In genomic region chr15:5513146-5513545, GRCm38 (mm10) we compare ENCODE assay signal across 11 mouse cellular contexts.
DNase-seq lines count a peak whose midpoint lies in the region; ATAC-seq and TF ChIP-seq lines count a peak whose summit lies in the region.
"Had no signal": no experiment of that assay in that cellular context is flagged by ENCODE, and none has a peak within 500 bp of the region (broad histone marks: within the 10 kb centered on the region; RNA-seq: fewer than 3 reads in every experiment).

No protein-coding gene starts in this region.

- no peak overlapping the region for H3K4me2 ChIP-seq in limb, embryonic 11.5 days (ENCODE audit: low read depth, severe bottlenecking)
- H3K4me2 ChIP-seq in limb, embryonic 14.5 days (replicated peaks; ENCODE audit: low read depth, low read length, severe bottlenecking) = no peak overlapping the region
- H3K4me2 ChIP-seq in liver, embryonic 11.5 days = no peak overlapping the region
- H3K4me2 ChIP-seq: neural tube, embryonic 15.5 days had no signal

- no peaks in the 10 kb centered on the region for H3K27me3 ChIP-seq in limb, embryonic 11.5 days (ENCODE audit: control insufficient read depth, insufficient read depth, low read length)
- H3K27me3 ChIP-seq in limb, embryonic 10.5 days (ENCODE audit: low read depth, poor library complexity, severe bottlenecking) = no peaks in the 10 kb centered on the region
- no peaks in the 10 kb centered on the region for H3K27me3 ChIP-seq in limb, embryonic 14.5 days (ENCODE audit: control insufficient read depth, insufficient read depth, low read length)
- H3K27me3 ChIP-seq in liver, embryonic 11.5 days (replicated peaks; ENCODE audit: control insufficient read depth, insufficient read depth, low read length) = no peaks in the 10 kb centered on the region
- H3K27me3 ChIP-seq: neural tube, embryonic 15.5 days had no signal

- no peak overlapping the region for H3K4me3 ChIP-seq in limb, embryonic 11.5 days (ENCODE audit: low read depth, low read length)
- no peak overlapping the region for H3K4me3 ChIP-seq in limb, embryonic 10.5 days
- no peak overlapping the region for H3K4me3 ChIP-seq in limb, embryonic 14.5 days (replicated peaks; ENCODE audit: low read length)
- no peak overlapping the region for H3K4me3 ChIP-seq in liver, embryonic 11.5 days (ENCODE audit: low read depth, low read length)
- H3K4me3 ChIP-seq: neural tube, embryonic 15.5 days had no signal

- 54% methylated on average over 4 of the region's 4 CpGs for WGBS in limb, embryonic 11.5 days
- 70% methylated on average over 4 of the region's 4 CpGs for WGBS in limb, embryonic 10.5 days
- 43% methylated on average over 4 of the region's 4 CpGs for WGBS in limb, embryonic 14.5 days
- 56% methylated on average over 4 of the region's 4 CpGs for WGBS in liver, embryonic 11.5 days

- no peak overlapping the region for H3K9ac ChIP-seq in limb, embryonic 11.5 days (ENCODE audit: low read length)
- H3K9ac ChIP-seq in limb, embryonic 14.5 days (ENCODE audit: low read depth, low read length, severe bottlenecking) = no peak overlapping the region
- H3K9ac ChIP-seq in liver, embryonic 11.5 days (ENCODE audit: low read depth, low read length) = no peak overlapping the region
- H3K9ac ChIP-seq: neural tube, embryonic 15.5 days had no signal

- DNase-seq in limb, embryonic 11.5 days (ENCODE audit: low spot score) = peak; percentile 28
- DNase-seq in limb, embryonic 10.5 days (ENCODE audit: low spot score) = no peak
- peak; percentile 20 for DNase-seq in forelimb bud, embryonic 11.5 days (ENCODE audit: low read depth, low spot score)
- DNase-seq in limb, embryonic 14.5 days (ENCODE audit: low spot score) = peak; percentile 42
- DNase-seq in thymus, postnatal 14 days = peak; percentile 63
- DNase-seq in liver, embryonic 11.5 days (ENCODE audit: low spot score) = no peak
- no peak for DNase-seq in layer of hippocampus, postnatal 36 days
- DNase-seq: heart, postnatal 4 days; kidney, postnatal 14 days; left cerebral cortex, postnatal 4 days had no signal

- H3K36me3 ChIP-seq in limb, embryonic 11.5 days (ENCODE audit: control insufficient read depth, insufficient read depth, low read length) = no peaks in the 10 kb centered on the region
- no peaks in the 10 kb centered on the region for H3K36me3 ChIP-seq in limb, embryonic 10.5 days
- no peaks in the 10 kb centered on the region for H3K36me3 ChIP-seq in limb, embryonic 14.5 days (ENCODE audit: control insufficient read depth, insufficient read depth, low read length)
- no peaks in the 10 kb centered on the region for H3K36me3 ChIP-seq in liver, embryonic 11.5 days (ENCODE audit: control insufficient read depth, insufficient read depth, low read length)
- H3K36me3 ChIP-seq: neural tube, embryonic 15.5 days had no signal

- ATAC-seq in limb, embryonic 11.5 days (ENCODE audit: insufficient number of reproducible peaks, low FRiP score, low TSS enrichment, low read depth) = no peak
- peak; percentile 70 for ATAC-seq in limb, embryonic 14.5 days (ENCODE audit: low FRiP score, low read depth)
- no peak for ATAC-seq in liver, embryonic 11.5 days (replicated peaks; ENCODE audit: low FRiP score)

- no peaks in the 10 kb centered on the region for H3K9me3 ChIP-seq in limb, embryonic 11.5 days (ENCODE audit: control insufficient read depth, low read length)
- H3K9me3 ChIP-seq in limb, embryonic 10.5 days (replicated peaks) = no peaks in the 10 kb centered on the region
- H3K9me3 ChIP-seq in limb, embryonic 14.5 days (ENCODE audit: control insufficient read depth, low read length) = no peaks in the 10 kb centered on the region
- no peaks in the 10 kb centered on the region for H3K9me3 ChIP-seq in liver, embryonic 11.5 days (ENCODE audit: control insufficient read depth, low read length)
- H3K9me3 ChIP-seq: neural tube, embryonic 15.5 days had no signal

- TF ChIP-seq POLR2A in limb, embryonic 14.5 days (IDR thresholded peaks at IDR 0.05; ENCODE audit: borderline replicate concordance, extremely low read depth, insufficient read depth, insufficient read length) = no peak

- no peak overlapping the region for H3K27ac ChIP-seq in limb, embryonic 11.5 days (replicated peaks; ENCODE audit: low read depth, low read length)
- no peak overlapping the region for H3K27ac ChIP-seq in limb, embryonic 10.5 days
- H3K27ac ChIP-seq in limb, embryonic 14.5 days (replicated peaks; ENCODE audit: low read depth, low read length) = no peak overlapping the region
- H3K27ac ChIP-seq in liver, embryonic 11.5 days (ENCODE audit: low read depth, low read length) = no peak overlapping the region
- H3K27ac ChIP-seq: neural tube, embryonic 15.5 days had no signal

- H3K4me1 ChIP-seq in limb, embryonic 11.5 days (ENCODE audit: control insufficient read depth, insufficient read depth, low read length) = 0 out of 2 replicates have a peak, but pooled peaks cover 2% of the 10 kb centered on the region
- 0 out of 2 replicates have a peak, but pooled peaks cover 3% of the 10 kb centered on the region for H3K4me1 ChIP-seq in limb, embryonic 10.5 days
- H3K4me1 ChIP-seq in limb, embryonic 14.5 days (ENCODE audit: control insufficient read depth, insufficient read depth, low read length) = peaks cover 5% of the 10 kb centered on the region
- no peaks in the 10 kb centered on the region for H3K4me1 ChIP-seq in liver, embryonic 11.5 days (replicated peaks; ENCODE audit: control insufficient read depth, insufficient read depth, low read length)
- H3K4me1 ChIP-seq: neural tube, embryonic 15.5 days had no signal

Comparison
In these comparisons a context has a peak if more than half of its experiments do, and no peak if none do; other contexts are left out.
1. DNase-seq: peak in limb, embryonic 11.5 days (single experiment), forelimb bud, embryonic 11.5 days (single experiment), limb, embryonic 14.5 days (single experiment) and thymus, postnatal 14 days (single experiment); none in limb, embryonic 10.5 days (single experiment), liver, embryonic 11.5 days (single experiment) and layer of hippocampus, postnatal 36 days (0 of 2).